Mouse (Mus musculus): Measurements from ENCODE around the gene Pbx3. TPM values are rescaled to one million over a fixed set of nuclear protein-coding genes. Genes with fewer than 3 reads are reported as not detected.

Gene Pbx3
- 7.8 and 9.8 TPM in 2 replicates for polyA plus RNA-seq (2012; rRNA removed)
- 7.7 and 9.7 TPM in 2 replicates for polyA plus RNA-seq (2014; fragmentation: Nextera tagmentation; extraction: Ambion mirVana)

DNA sequence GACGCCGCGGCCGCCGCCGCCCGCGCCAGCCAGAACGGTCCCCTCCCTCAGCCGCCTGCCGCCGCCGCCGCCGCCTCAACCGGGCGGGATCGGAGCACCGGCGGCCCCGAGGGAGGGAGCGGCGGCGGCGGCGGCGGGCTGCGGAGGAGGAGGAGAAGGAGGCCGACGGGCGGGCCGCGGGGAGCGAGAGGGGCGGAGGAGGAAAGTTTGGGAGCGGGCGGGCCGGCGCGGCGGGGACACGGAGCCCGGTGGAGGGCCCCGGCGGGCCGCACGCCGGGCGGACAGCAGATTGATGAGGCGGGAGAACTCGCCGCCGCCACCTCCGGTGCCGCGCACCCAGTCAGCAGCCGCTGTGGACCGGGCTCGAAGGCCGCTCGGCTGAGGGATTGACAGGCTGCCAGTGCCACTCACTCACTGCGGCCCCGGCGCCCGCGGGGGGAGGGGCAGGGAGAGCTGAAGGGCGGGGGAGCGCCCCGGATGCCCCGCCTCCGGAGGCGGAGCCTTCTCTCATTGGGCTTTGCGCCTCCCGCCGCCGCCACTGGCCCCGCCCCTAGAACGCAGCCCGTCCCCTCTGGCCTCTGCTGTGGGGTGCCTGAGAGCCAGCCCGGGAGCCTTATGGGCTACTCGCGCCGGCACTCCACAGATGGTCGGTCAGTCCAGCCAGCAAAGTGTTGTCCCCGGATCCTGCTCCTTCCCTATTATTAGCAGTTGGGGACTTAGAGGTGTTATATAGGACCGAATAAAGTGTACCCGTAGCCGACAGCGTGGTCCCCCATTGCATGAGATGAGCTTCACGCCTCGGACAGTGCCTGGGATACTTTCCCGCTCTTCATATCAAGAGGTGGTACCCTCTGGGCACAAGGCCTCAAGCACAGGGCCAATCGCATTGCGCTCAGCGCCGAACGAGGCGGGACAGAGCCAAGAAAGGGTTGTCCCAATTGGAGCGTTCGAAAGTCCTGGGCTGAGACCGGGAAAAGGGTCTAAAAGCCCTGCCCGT is at the start of gene Pbx3:
TSS of gene Pbx3 (minus strand) at position 838 of the 997 bp plus-strand sequence.
- peak; percentile 91 for ATAC-seq (ENCODE audit: insufficient read depth)
- peak; percentile 91 to 93 (median 92) for DNase-seq (ENCODE audit: low read depth in 3 of 3, low spot score in 3 of 3)
- Histone ChIP-seq H3K4me3 (ENCODE audit: insufficient read depth in 1 of 2, low read depth in 2 of 2, low read length in 2 of 2) (peak within 1 kb of the TSS; percentile 78 to 92), H3K9ac (replicated peaks) (peak within 1 kb of the TSS; percentile 97), H3K9me3 (ENCODE audit: control insufficient read depth, low read length) (no peaks in the 10 kb centered on the region), H3K4me2 (ENCODE audit: low read depth) (peak within 1 kb of the TSS; percentile 88), H3K27me3 (ENCODE audit: control insufficient read depth, insufficient read depth, low read length) (peaks cover 3% of the 10 kb centered on the region; the same call in 1 of the 2 replicates), H3K27ac (peak within 1 kb of the TSS; percentile 96), H3K4me1 (replicated peaks; ENCODE audit: control insufficient read depth in 2 of 2, insufficient read depth in 2 of 2, low read length in 1 of 2) (peaks cover 8 to 18% of the 10 kb centered on the region in 2 experiments), H3K36me3 (replicated peaks; ENCODE audit: control insufficient read depth, insufficient read depth, low read depth) (no peaks in the 10 kb centered on the region)
- TF ChIP-seq CTCF (IDR thresholded peaks at IDR 0.05; ENCODE audit: low read depth) (no peak), EP300 (IDR thresholded peaks at IDR 0.05; ENCODE audit: low read depth) (no peak)
- WGBS (ENCODE audit: insufficient replicate concordance), result under 1% methylated on average over 72 of the region's 102 CpGs

- DNase-seq (ENCODE audit: low read depth in 3 of 3, low spot score in 3 of 3), result no peak
- ATAC-seq (ENCODE audit: insufficient read depth), result no peak
- no peaks in the 10 kb centered on the region for H3K27me3 ChIP-seq (ENCODE audit: control insufficient read depth, insufficient read depth, low read length)
- H3K4me1 ChIP-seq (replicated peaks; ENCODE audit: control insufficient read depth in 2 of 2, insufficient read depth in 2 of 2, low read length in 1 of 2), result no peaks in the 10 kb centered on the region; a peak in 1 of 4 replicates
- no peaks in the 10 kb centered on the region for H3K9me3 ChIP-seq (ENCODE audit: control insufficient read depth, low read length)
- no peak for TF ChIP-seq CTCF (IDR thresholded peaks at IDR 0.05; ENCODE audit: low read depth)
- no peak for TF ChIP-seq EP300 (IDR thresholded peaks at IDR 0.05; ENCODE audit: low read depth)
- H3K4me3 ChIP-seq (ENCODE audit: insufficient read depth in 1 of 2, low read depth in 2 of 2, low read length in 2 of 2), result no peak overlapping the region
- H3K36me3 ChIP-seq (replicated peaks; ENCODE audit: control insufficient read depth, insufficient read depth, low read depth), result no peaks in the 10 kb centered on the region; the same call in 1 of the 2 replicates
- H3K9ac ChIP-seq (replicated peaks), result no peak overlapping the region
- no peak overlapping the region for H3K4me2 ChIP-seq (ENCODE audit: low read depth)
- H3K27ac ChIP-seq, result no peak overlapping the region
- 50% methylated on average over 1 of the region's 1 CpGs for WGBS (ENCODE audit: insufficient replicate concordance)
Measured at GRCm38 (mm10) chr2:34420256-34420655, 47.3 kb upstream of the Pbx3 start.

- ATAC-seq (ENCODE audit: insufficient read depth) (no peak), DNase-seq (ENCODE audit: low read depth in 3 of 3, low spot score in 3 of 3) (no peak)
Measured at GRCm38 (mm10) chr2:34409741-34410340, 36.9 kb upstream of the Pbx3 start.

DNA sequence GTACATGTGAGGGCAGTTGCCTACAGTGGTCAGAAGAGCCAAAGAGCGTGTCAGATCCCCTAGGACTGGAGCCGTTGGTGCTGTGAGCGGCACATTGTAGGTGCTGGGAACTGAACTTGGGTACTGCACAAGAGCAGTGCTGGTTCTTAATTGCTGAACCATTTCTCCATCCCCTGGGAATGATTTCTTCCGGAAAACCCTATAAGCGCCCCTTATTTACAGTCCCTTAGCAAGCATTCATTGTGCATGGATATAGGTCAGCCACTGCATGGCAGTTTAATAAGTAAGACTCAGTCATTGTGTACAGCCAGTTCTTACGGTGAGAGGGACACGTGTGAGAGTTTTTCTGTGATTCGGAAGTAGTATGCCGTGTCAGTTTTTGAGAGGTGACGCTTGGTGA is 35.4 kb upstream of the Pbx3 start:
- Histone ChIP-seq H3K36me3 (replicated peaks; ENCODE audit: control insufficient read depth, insufficient read depth, low read depth) (no peaks in the 10 kb centered on the region), H3K4me3 (ENCODE audit: insufficient read depth in 1 of 2, low read depth in 2 of 2, low read length in 2 of 2) (no peak overlapping the region), H3K9ac (replicated peaks) (no peak overlapping the region), H3K4me2 (ENCODE audit: low read depth) (peak overlapping the region; percentile 87; the same call in 1 of the 2 replicates), H3K4me1 (replicated peaks; ENCODE audit: control insufficient read depth in 2 of 2, insufficient read depth in 2 of 2, low read length in 1 of 2) (peaks cover 5 to 7% of the 10 kb centered on the region in 2 experiments; a peak in 3 of 4 replicates), H3K27me3 (ENCODE audit: control insufficient read depth, insufficient read depth, low read length) (no peaks in the 10 kb centered on the region), H3K9me3 (ENCODE audit: control insufficient read depth, low read length) (no peaks in the 10 kb centered on the region), H3K27ac (no peak overlapping the region)
- TF ChIP-seq EP300 (IDR thresholded peaks at IDR 0.05; ENCODE audit: low read depth), result no peak
- no peak for DNase-seq (ENCODE audit: low read depth in 3 of 3, low spot score in 3 of 3)
- WGBS (ENCODE audit: insufficient replicate concordance), result 83% methylated on average over 10 of the region's 10 CpGs
- ATAC-seq (ENCODE audit: insufficient read depth), result no peak

More at GRCm38 (mm10) chr2:34409741-34410340, 36.9 kb upstream of the Pbx3 start:
- H3K27ac ChIP-seq, result no peak overlapping the region
- no peaks in the 10 kb centered on the region for H3K9me3 ChIP-seq (ENCODE audit: control insufficient read depth, low read length)
- H3K9ac ChIP-seq (replicated peaks), result no peak overlapping the region
- peaks cover 5 to 7% of the 10 kb centered on the region in 2 experiments; a peak in 3 of 4 replicates for H3K4me1 ChIP-seq (replicated peaks; ENCODE audit: control insufficient read depth in 2 of 2, insufficient read depth in 2 of 2, low read length in 1 of 2)
- no peak overlapping the region for H3K4me3 ChIP-seq (ENCODE audit: insufficient read depth in 1 of 2, low read depth in 2 of 2, low read length in 2 of 2)
- 71% methylated on average over 5 of the region's 5 CpGs for WGBS (ENCODE audit: insufficient replicate concordance)
- H3K27me3 ChIP-seq (ENCODE audit: control insufficient read depth, insufficient read depth, low read length), result no peaks in the 10 kb centered on the region
- H3K36me3 ChIP-seq (replicated peaks; ENCODE audit: control insufficient read depth, insufficient read depth, low read depth), result no peaks in the 10 kb centered on the region
- H3K4me2 ChIP-seq (ENCODE audit: low read depth), result no peak overlapping the region
- no peak for TF ChIP-seq CTCF (IDR thresholded peaks at IDR 0.05; ENCODE audit: low read depth)
- TF ChIP-seq EP300 (IDR thresholded peaks at IDR 0.05; ENCODE audit: low read depth), result no peak
